Mouse (Mus musculus) heart, embryonic 14.5 days (tissue): ENCODE results near the gene Cdh10. TPM values are rescaled to one million over a fixed set of nuclear protein-coding genes. Genes with fewer than 3 reads are reported as not detected.

ENCODE experiments used
- ATAC-seq: fragments of 200-750 bp; cut with Nextera tagmentation; 2 replicates; pipeline ENCODE4 v1.8.0; 2017; ENCODE audit warnings: low read depth, moderate TSS enrichment; ENCODE audit not compliant: insufficient number of reproducible peaks, insufficient read depth, low FRiP score
- H3K27ac ChIP-seq, 2 experiments: fragments of 200-500 bp in 1 of 2; fragments of 300-500 bp in 1 of 2; sonication (generic) in 1 of 2; replicated peaks in 1 of 2; 2 replicates each; pipeline ENCODE4 v1.5.1; 2012 to 2014; ENCODE audit warnings: low read depth in 2 of 2, low read length in 2 of 2, control low read depth in 1 of 2, mild to moderate bottlenecking in 1 of 2, mixed read lengths in 1 of 2; ENCODE audit not compliant: control insufficient read depth in 1 of 2, insufficient read depth in 1 of 2
- H3K27me3 ChIP-seq: fragments of 300-500 bp; sonication (generic); 2 replicates; pipeline ENCODE4 v1.6.1; 2014; ENCODE audit warnings: mild to moderate bottlenecking, low read length, control low read depth; ENCODE audit not compliant: control insufficient read depth, insufficient read depth
- H3K36me3 ChIP-seq: fragments of 300-500 bp; sonication (generic); 2 replicates; pipeline ENCODE4 v1.6.1; 2014; ENCODE audit warnings: mild to moderate bottlenecking, control low read depth, low read length, mixed read lengths; ENCODE audit not compliant: control insufficient read depth, insufficient read depth
- H3K4me1 ChIP-seq, 2 experiments: fragments of 200-500 bp in 1 of 2; fragments of 300-500 bp in 1 of 2; sonication (generic) in 1 of 2; 2 replicates each; pipeline ENCODE4 v1.6.1; 2012 to 2014; ENCODE audit warnings: low read length in 2 of 2, control low read depth in 1 of 2, mixed read lengths in 1 of 2; ENCODE audit not compliant: control insufficient read depth in 2 of 2, insufficient read depth in 2 of 2
- H3K4me2 ChIP-seq: fragments of 300-500 bp; sonication (generic); 2 replicates; pipeline ENCODE4 v1.6.1; 2014; ENCODE audit warnings: mild to moderate bottlenecking, low read length
- H3K4me3 ChIP-seq, 2 experiments: fragments of 200-500 bp in 1 of 2; fragments of 300-500 bp in 1 of 2; sonication (generic) in 1 of 2; 2 replicates each; pipeline ENCODE4 v1.5.1; 2012 to 2014; ENCODE audit warnings: low read length in 2 of 2, mild to moderate bottlenecking in 2 of 2, control low read depth in 1 of 2, low read depth in 1 of 2, moderate library complexity in 1 of 2; ENCODE audit not compliant: control insufficient read depth in 1 of 2, insufficient read depth in 1 of 2
- H3K9ac ChIP-seq: fragments of 300-500 bp; sonication (generic); 2 replicates; pipeline ENCODE4 v1.6.1; 2014; ENCODE audit warnings: mild to moderate bottlenecking, low read length
- H3K9me3 ChIP-seq: fragments of 300-500 bp; sonication (generic); 2 replicates; pipeline ENCODE4 v1.6.1; 2016; ENCODE audit warnings: low read length, control low read depth; ENCODE audit not compliant: control insufficient read depth
- WGBS: fragments of 180-500 bp; shearing (Covaris S2); extraction: QIAGEN DNeasy Blood & Tissue Kit; methylation state at CpG from one replicate; pipeline ENCODE4 v1.1.7; 2014; 5-methylcytosine and 5-hydroxymethylcytosine counted together
- polyA plus RNA-seq: library from polyadenylated mRNA; unstranded; fragments of >200 nt; fragmentation: Nextera tagmentation; extraction: Ambion mirVana; gene quantifications from 2 replicates; pipeline ENCODE4 v1.2.1, GENCODE M21; 2014

The Cdh10 gene
- 1.4 and 1.6 TPM in 2 replicates for polyA plus RNA-seq

DNA sequence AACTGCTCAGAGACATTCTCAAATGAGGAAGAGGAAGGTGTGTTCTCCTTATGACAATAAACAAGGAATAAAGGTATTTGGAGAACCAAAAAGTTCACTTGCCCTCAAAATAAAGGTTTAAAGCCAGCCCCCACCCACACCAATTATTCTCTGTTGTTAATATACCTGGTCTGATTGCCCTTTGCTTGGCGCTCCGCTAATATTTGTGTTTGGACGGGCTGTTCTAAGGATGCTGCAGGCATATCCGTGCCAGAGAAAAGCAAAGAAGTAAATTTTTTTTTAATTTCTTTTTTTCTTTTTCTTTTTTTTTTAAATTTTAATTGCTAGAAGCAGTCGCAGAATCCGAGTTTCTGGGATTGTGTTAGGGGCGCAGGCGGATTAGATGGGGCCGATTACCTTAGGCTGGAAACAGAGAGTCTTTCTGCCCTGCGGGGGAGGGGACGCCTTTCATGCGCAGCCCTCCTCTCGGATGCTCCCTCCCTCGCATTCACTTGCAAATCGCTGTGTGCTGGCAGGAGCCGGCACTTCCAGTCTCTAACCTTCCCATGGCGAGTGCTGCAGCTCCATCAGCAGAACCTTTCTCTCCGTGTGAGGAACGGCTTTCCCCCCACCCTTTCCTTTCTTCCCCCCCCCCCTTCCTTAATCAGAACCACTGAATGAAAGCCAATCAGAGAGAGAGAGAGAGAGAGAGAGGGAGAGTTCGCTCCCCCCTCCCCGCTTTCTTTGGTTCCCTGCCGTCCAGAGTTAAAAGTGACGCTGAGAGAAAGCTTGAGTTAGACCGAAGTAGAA, at the start of gene Cdh10:
Gene Cdh10 (plus strand): TSS at position 763 of the 789 bp plus-strand sequence.
- Histone ChIP-seq H3K36me3 (no peaks in the 10 kb centered on the region), H3K4me2 (peak within 1 kb of the TSS; percentile 65), H3K27ac (no peak within 1 kb of the TSS), H3K4me3 (peak within 1 kb of the TSS; percentile 40 to 51), H3K9me3 (no peaks in the 10 kb centered on the region), H3K9ac (peak within 1 kb of the TSS; percentile 52), H3K4me1 (no peaks in the 10 kb centered on the region), H3K27me3 (no peaks in the 10 kb centered on the region)
- ATAC-seq: peak; percentile 31; the same call in 1 of the 2 replicates
- 1% methylated on average over 24 of the region's 24 CpGs for WGBS

DNA sequence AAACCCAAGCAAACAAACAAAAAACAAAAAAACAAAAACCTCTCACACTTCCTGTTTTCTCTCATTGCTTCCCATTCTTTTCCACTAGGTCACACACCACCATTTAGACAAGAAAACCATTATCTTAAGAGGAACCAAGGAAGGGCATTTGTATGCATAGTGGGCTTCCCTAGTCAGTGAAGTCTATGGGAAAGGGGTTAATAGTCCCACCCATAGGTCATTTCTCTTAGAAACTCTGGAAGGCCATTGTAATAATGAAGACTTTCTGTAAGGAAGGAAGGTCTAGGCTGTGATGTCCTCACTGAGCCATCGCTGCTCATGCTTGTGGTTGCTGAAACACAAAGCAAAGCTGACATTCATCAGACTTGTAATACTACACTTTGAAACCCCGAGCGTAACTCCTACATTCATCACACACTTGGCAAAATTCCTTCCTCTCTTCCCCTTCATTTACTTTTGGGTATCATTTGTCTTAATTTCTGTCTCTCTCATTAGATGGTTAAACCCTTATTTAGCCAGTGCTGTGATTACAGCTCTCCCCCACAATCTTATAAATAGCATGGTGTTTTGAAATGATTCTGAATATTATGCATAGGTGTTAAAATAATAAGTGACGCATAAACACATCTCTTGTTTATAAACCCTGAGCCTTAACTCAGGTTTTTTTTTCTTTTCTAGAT, 9.5 kb upstream of the Cdh10 start:
- H3K4me2 ChIP-seq: no peak overlapping the region
- no peak overlapping the region for H3K9ac ChIP-seq
- no peak overlapping the region for H3K4me3 ChIP-seq
- no peaks in the 10 kb centered on the region for H3K9me3 ChIP-seq
- ATAC-seq: no peak
- H3K27ac ChIP-seq: no peak overlapping the region
- H3K36me3 ChIP-seq: no peaks in the 10 kb centered on the region
- no peaks in the 10 kb centered on the region for H3K27me3 ChIP-seq
- H3K4me1 ChIP-seq: no peaks in the 10 kb centered on the region
- WGBS: 80% methylated on average over 4 of the region's 4 CpGs

DNA sequence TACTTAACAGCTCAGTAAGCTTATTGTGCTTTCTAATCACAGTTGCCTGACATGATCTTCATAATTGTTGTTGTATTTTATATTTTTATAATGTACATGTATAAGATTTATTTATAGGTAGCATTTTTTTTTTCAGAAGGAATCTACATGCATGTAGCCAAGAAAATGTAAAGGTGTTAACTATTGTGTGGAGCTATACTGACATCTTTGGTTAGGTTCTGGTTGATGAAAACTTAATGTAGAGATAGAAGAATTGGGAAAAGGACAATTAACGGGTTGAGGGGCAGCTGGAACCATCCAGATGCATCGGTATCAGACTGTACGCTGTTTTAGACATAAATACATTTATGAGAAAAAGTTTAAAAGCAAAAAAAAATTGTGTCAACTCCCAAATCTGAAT, 1.0 kb upstream of the Cdh10 start:
- no peak for ATAC-seq
- Histone ChIP-seq H3K4me3 (no peak overlapping the region), H3K27me3 (no peaks in the 10 kb centered on the region), H3K4me2 (no peak overlapping the region), H3K36me3 (no peaks in the 10 kb centered on the region), H3K9me3 (no peaks in the 10 kb centered on the region), H3K4me1 (no peaks in the 10 kb centered on the region), H3K27ac (no peak overlapping the region), H3K9ac (no peak overlapping the region)
- WGBS: 71% methylated on average over 3 of the region's 3 CpGs

- no peak for ATAC-seq
- H3K4me3 ChIP-seq: no peak overlapping the region
- no peaks in the 10 kb centered on the region for H3K4me1 ChIP-seq
- no peak overlapping the region for H3K4me2 ChIP-seq
- H3K9me3 ChIP-seq: no peaks in the 10 kb centered on the region
- no peak overlapping the region for H3K27ac ChIP-seq
- H3K36me3 ChIP-seq: no peaks in the 10 kb centered on the region
- H3K27me3 ChIP-seq: no peaks in the 10 kb centered on the region
- 26% methylated on average over 3 of the region's 3 CpGs for WGBS
- H3K9ac ChIP-seq: no peak overlapping the region
Measured at GRCm38 (mm10) chr15:18820226-18820625, 1.5 kb downstream of the Cdh10 start.

- 20% methylated on average over 10 of the region's 10 CpGs for WGBS
Measured at GRCm38 (mm10) chr15:18821114-18821756, 2.5 kb downstream of the Cdh10 start.

DNA sequence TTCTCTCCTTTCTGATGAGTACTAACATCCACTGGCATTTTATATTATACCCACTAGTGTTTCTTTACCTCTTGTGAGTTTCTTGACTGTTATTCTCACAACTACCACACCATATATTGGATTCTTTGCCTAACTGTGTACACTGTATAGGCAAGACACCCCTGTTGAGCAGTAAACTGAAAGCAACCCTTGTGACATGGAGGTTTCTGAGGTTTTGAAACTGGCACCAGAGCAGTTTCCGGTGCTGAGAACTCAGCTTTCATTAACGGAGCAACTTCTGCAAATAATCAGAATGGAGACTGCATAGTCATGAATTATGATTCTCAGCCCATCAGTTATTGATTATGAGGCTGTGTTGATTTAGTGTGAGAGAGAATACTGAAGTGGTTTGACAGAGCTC, 4.7 kb downstream of the Cdh10 start:
- Histone ChIP-seq H3K4me3 (no peak overlapping the region), H3K4me2 (no peak overlapping the region), H3K27ac (no peak overlapping the region), H3K9me3 (no peaks in the 10 kb centered on the region), H3K27me3 (no peaks in the 10 kb centered on the region), H3K4me1 (no peaks in the 10 kb centered on the region), H3K9ac (no peak overlapping the region), H3K36me3 (no peaks in the 10 kb centered on the region)
- WGBS: 82% methylated on average over 2 of the region's 2 CpGs
- no peak for ATAC-seq

More at GRCm38 (mm10) chr15:18821114-18821756, 2.5 kb downstream of the Cdh10 start:
- Histone ChIP-seq H3K36me3 (no peaks in the 10 kb centered on the region), H3K4me1 (no peaks in the 10 kb centered on the region), H3K27ac (no peak overlapping the region), H3K9ac (no peak overlapping the region), H3K4me2 (no peak overlapping the region), H3K27me3 (no peaks in the 10 kb centered on the region), H3K9me3 (no peaks in the 10 kb centered on the region), H3K4me3 (no peak overlapping the region)
- no peak for ATAC-seq

GRCm38 (mm10) chr15:18832263-18832662, 13.5 kb downstream of the Cdh10 start:
- Histone ChIP-seq H3K4me2 (no peak overlapping the region), H3K4me3 (no peak overlapping the region), H3K9me3 (no peaks in the 10 kb centered on the region), H3K27ac (no peak overlapping the region), H3K4me1 (no peaks in the 10 kb centered on the region), H3K27me3 (no peaks in the 10 kb centered on the region), H3K9ac (no peak overlapping the region), H3K36me3 (no peaks in the 10 kb centered on the region)
- ATAC-seq: no peak
- 13% methylated on average over 4 of the region's 4 CpGs for WGBS
